Mouse (Mus musculus): ENCODE measurements around the gene Rbmxl2. TPM values are rescaled to one million over a fixed set of nuclear protein-coding genes. Genes with fewer than 3 reads are reported as not detected.

The Rbmxl2 gene
- total RNA-seq (2021) = not detected
- long read RNA-seq, experiment 1 = 0 reads
- long read RNA-seq, experiment 2 = 0 reads

DNA sequence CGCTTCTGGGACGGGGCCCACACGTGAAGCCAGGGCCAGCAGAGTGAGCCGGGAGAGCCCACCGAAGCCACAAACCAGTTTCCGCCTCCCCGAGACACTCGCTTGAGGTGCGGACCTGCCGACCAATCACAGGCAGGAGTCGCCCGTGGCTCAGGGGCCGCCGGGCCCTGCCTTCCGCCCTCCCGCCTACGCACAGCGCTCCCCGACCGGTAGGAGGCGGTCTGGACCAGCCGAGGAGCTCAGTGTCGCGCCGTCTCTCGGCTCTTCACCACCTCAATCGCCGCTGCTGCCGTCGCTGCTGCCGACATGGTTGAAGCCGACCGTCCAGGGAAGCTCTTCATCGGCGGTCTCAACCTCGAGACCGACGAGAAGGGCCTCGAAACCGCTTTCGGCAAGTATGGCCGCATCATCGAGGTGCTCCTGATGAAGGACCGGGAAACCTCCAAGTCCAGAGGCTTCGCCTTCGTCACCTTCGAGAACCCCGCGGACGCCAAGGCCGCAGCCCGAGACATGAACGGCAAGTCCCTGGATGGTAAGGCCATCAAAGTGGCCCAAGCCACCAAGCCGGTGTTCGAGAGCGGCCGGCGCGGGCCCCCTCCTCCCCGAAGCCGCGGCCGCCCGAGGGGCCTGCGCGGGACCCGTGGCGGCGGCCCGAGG, at the start of gene Rbmxl2:
Rbmxl2 (plus strand) TSS at position 242 of the 657 bp plus-strand sequence.
- no peak for DNase-seq

DNA sequence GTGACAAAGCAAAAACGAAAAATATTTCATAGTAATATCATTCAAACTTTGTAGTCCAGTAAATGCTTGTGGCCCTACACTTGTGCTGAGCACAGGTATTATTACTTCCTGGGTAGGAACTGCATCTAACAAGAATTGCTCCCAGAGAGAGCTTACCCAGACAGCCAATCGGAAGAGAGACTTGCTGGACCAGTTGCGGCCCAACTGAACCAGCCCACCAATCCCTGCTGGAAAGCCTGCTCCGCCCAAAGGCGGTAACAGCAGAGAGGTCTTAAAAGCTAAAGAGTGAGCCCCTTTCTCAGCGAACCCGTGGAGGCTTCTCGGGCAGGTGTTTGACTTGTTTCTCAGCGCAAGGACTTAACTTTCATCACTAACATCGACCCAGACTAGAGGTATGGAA, 42.6 kb upstream of the Rbmxl2 start, which contains the start of gene Nlrp14:
Nlrp14 (plus strand) TSS at position 301 of the 400 bp plus-strand sequence.
- no peak for DNase-seq

DNA sequence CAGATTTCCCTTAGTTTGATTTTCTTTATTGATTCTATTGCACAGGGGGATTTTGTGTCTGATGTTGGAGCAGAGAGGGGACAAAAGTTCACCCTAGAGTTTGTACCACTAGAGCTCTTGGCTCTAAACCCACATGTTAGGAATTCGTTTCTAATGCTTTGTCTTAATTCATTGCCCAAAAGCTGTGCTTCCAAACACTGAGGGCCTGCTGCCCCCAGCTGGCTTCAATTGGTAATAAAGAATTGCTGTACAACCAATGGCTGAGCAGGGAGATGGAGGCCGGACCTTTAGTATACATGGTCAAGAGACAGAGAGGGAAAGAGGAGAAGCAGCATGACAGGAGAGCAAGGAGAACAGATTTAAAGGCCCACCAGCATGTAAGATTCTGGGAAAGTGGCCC, 28.8 kb upstream of the Rbmxl2 start:
- no peak for DNase-seq

DNA sequence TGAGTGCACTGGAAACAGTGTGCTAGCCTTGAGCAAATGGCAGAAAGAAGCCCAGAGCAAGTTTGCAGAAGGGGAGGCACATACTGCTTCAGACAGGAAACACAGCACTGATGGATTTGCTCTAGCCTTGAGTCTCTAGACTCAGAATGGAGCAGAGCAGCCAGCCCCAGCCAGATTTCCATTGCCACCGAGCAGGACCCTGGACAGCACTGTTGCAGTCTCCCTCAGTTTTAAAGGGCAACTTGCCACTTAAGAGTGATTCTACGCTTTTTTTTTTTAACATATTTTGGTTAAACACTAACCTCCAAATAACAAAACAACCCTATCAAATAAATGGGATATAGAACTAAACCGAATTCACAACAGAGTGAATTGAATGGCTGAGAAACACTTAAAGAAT, 7.4 kb upstream of the Rbmxl2 start:
- no peak for DNase-seq

DNA sequence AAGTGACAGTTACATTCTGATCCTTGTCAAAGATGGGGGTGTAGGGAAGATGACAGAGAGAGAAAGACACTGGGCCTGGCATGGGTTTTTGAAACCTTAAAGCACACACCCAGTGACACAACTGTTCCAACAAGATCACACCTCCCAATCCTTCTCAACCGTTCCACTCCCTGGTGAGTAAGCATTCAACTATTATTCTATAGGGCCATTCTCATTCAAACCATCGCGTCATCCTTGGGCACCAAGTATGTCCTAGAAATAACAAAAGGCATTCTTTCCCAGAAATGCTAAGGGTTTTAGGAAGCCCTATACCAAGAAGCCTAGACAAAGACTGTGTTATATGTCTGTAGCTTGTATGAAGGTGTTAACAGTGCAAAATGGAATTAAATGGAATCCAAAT, 1.4 kb upstream of the Rbmxl2 start:
- DNase-seq = no peak

DNA sequence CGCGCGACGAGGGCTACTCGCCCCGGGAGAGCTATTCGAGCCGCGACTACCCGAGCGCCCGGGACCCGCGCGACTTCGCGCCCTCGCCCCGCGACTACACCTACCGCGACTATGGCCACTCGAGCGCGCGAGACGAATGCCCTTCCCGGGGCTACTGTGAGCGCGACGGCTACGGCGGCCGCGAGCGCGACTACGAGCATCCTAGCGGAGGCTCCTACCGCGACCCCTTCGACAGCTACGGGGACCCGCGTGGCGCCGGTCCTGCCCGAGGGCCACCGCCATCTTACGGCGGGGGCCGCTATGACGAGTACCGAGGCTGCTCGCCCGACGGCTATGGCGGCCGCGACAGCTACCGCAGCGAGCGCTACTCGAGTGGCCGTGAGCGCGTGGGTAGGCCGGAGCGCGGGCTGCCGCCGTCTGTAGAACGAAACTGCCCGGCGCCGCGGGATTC, 906 bp downstream of the Rbmxl2 start:
- no peak for DNase-seq

DNA sequence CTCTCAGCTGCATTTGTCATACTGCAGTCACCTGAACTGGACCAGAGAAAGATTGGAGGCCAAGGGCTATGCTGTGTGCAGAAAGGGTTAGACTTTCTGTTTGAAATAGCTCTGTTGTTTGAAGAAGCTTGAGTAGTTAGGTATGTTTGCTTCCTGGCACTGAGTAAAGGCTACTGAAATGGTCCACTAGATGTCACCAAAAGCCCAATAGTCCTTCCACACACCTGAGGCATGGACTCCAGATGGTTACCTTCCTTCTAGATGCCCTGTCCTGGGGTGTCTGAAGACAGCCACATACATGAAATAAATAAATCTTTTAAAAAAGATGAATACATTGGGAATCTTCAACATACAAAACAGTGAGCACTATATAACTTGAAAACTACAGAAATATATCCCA, 6.5 kb downstream of the Rbmxl2 start:
- DNase-seq = no peak

DNA sequence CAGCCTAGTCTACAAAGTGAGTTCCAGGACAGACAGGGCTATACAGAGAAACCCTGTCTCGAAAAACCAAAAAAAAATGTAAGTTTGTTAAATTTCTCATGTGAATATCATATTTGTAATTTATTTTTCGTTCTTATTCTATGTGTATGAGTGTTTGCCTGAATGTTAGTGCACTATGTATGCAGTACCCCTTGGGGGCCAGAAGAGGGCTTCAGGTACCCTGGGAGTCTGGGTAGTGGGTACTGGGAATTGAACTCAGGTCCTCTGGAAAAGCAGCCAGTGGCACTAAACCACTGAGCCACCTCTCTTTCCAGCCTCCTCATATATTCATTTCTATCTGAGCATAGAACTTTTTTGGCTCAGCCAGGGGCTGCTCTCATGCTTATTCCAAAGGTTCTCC, 7.6 kb downstream of the Rbmxl2 start:
- DNase-seq = no peak

DNA sequence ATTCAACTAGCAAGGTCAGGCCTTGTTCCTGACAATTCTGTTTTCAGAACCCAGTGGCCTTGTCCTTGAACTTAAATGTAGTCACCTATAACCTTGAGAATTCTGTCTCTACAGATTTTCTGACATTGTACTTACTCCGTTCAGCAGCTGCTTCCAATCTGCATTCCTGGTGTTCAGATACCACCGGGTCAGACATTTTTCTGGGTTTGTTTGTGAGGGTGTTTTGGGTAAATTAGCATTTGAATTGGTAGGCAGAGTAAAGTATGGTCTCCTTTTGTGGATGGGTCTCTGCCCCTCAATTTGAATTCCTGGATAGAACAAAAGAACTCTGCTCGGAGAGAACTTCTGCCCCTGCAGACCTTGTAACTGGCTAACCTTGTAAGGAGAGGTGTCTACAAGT, 27.6 kb downstream of the Rbmxl2 start:
- DNase-seq = no peak

DNA sequence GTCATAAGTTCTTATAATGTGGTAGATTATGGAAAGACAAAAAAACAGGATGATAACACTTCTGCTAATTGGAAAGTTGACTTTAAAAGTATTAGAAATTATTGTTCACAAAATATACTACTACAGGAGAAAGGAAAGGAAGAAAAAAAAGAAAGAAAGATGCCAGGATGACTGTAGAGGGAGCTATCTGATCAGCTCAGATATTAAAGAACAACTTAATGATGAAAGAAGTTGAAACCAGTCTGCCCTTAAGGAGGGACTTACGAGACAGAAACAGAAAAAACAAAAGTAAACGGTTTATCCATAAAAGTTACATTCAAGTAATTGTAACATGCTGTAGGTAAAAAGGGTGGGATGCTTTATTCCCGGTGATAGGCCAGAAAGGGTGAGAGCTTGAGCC, 28.3 kb downstream of the Rbmxl2 start:
- DNase-seq = no peak

DNA sequence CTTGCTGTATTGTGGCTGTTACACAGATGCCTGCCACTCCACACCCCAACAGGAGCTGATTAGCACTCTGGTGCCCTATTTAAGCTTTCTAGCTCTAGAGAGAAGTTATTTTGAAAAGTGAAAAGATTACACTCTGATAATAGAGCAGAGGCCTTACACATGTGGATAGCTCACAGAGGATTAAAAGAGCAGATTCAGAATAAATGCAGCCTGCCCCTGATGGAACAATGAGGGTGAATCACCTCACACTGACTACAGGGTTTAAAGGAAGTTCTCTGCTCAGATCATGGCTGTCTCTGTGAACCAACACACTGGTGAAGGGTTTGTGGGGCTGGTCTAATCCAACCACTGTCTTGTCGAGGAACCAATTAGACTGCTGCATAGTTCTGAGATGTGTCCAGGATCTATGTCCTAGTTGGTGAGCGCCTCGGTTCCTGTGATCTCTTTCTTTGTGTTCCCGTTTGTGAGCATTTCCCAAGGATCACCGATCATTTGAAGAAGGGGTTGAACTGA, 32.2 kb downstream of the Rbmxl2 start:
- DNase-seq = no peak

DNA sequence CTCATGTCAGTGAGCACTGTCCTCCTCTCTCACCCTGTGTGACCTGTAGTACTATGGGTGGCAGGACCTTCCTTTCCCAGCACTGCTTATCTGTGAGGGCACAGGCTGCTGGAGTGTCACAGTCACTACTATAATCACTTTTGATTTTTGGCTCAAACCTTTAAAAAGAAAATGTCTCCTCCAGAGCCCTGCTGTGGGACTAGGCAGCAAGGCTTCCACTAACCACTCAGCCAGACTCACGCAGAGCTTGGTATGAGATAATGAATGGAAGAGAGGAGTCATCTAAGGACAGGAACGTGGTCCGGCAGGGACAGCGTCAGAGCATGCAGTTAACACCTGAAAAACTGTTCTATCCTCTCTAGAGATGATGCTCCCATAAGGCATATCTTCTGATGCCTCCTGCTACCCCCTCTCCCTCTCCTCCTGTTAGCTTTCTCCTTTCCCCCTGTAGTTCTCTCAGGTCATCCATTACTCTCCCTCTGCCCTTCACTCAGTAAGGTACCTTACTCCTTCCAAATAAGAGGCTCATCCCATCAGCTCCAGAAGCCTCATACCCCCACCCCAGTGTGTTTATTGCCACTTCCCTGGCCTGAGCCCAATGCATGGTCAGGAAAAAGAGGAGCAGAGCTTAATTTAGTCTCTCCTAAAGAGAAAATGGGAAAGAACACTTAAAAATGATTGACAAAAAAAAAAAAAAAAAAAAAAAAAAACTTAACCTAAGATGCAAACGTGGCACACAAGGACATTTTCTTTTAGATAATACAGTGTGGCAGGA, 41.2 kb downstream of the Rbmxl2 start:
- no peak for DNase-seq

DNA sequence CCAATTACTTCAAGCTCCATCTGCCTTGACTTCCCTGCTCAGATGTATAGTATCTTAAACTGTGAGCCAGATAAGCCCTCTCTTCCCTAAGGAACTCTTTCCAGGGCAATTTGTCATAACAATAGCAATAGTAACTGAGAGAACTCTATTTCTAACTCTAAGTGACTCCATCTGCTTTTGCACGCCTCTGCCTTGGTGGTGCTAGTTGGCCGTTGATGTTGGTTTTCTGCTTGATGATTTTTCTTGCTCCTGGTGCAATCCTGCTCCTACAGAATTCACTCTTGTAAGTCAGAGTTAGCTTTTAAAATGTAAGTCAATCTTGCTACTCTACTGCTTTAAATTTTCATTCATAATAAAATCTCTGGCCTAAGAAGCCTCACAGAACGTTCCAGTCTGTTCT, 44.1 kb downstream of the Rbmxl2 start:
- DNase-seq = no peak

DNA sequence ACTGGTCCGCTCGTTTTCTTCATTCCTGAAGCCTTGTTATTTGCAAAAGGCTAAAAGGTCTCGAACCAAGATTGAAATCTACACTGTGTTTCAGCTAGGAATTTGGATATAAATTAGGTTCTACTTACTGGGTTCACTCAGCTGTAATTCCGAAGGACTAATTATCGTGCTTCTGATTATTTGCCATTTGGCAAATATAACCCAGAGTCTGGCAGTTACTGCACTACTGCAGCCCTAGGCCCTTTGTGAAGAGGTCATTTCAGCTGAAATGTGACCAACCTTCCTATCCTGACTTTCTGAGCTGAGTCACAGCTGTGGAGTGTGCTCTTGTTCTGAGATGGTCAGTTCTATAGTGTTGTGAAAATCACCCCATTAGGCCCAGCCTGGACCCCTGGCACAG, 50.7 kb downstream of the Rbmxl2 start:
- DNase-seq = no peak

Other genes with a start within 250 kb of the Rbmxl2 start
- gene Olfr6, start 245.5 kb upstream of the Rbmxl2 start, total RNA-seq (2021) = not detected
- not detected for gene Olfr711, start 234.0 kb upstream of the Rbmxl2 start, total RNA-seq (2021)
- gene Olfr2, start 203.4 kb upstream of the Rbmxl2 start, total RNA-seq (2021) = not detected
- not detected for gene Olfr713, start 178.3 kb upstream of the Rbmxl2 start, total RNA-seq (2021)
- not detected for gene Olfr714, start 138.5 kb upstream of the Rbmxl2 start, total RNA-seq (2021)
- not detected for gene Olfr17, start 116.2 kb upstream of the Rbmxl2 start, total RNA-seq (2021)
- not detected for gene Olfr715b, start 99.1 kb upstream of the Rbmxl2 start, total RNA-seq (2021)
- not detected for gene Olfr715, start 78.4 kb upstream of the Rbmxl2 start, total RNA-seq (2021)
- gene Olfr716, start 71.1 kb upstream of the Rbmxl2 start, total RNA-seq (2021) = not detected
- gene Nlrp14, start 42.5 kb upstream of the Rbmxl2 start, total RNA-seq (2021) = not detected
- gene Syt9, start 161.3 kb downstream of the Rbmxl2 start, total RNA-seq (2021) = under 1 TPM; 0.32 to 0.41 TPM

All from gastrocnemius, postnatal 25 days (tissue).